Mouse (Mus musculus) kidney, postnatal 0 days (tissue): Measurements from ENCODE around the gene Nipbl. TPM values are rescaled to one million over a fixed set of nuclear protein-coding genes. Genes with fewer than 3 reads are reported as not detected.

ENCODE experiments used
- ATAC-seq: fragments of 200-750 bp; cut with Nextera tagmentation; replicated peaks from 2 replicates; pipeline ENCODE4 v1.8.0; 2017; ENCODE audit warnings: low read depth, moderate number of reproducible peaks, moderate TSS enrichment, moderate library complexity; ENCODE audit not compliant: low FRiP score
- DNase-seq: peaks from one replicate; pipeline ENCODE4 v3.0.0-alpha.2; 2016; ENCODE audit warnings: low spot score
- H3K27ac ChIP-seq: fragments of 300-500 bp; sonication (generic); 2 replicates; pipeline ENCODE4 v1.5.1; 2014; ENCODE audit warnings: mild to moderate bottlenecking
- H3K27me3 ChIP-seq: fragments of 300-500 bp; sonication (generic); 2 replicates; pipeline ENCODE4 v1.6.1; 2014; ENCODE audit warnings: low read length, mixed read lengths; ENCODE audit not compliant: insufficient read depth
- H3K36me3 ChIP-seq: fragments of 300-500 bp; sonication (generic); 2 replicates; pipeline ENCODE4 v1.6.1; 2014; ENCODE audit warnings: low read length, mixed read lengths; ENCODE audit not compliant: insufficient read depth
- H3K4me1 ChIP-seq: fragments of 300-500 bp; sonication (generic); replicated peaks from 2 replicates; pipeline ENCODE4 v1.6.1; 2014; ENCODE audit warnings: antibody characterized with exemption, low read length, mixed read lengths; ENCODE audit not compliant: insufficient read depth
- H3K4me2 ChIP-seq: fragments of 300-500 bp; sonication (generic); 2 replicates; pipeline ENCODE4 v1.6.1; 2014; ENCODE audit warnings: mild to moderate bottlenecking, low read length, moderate library complexity, mixed read lengths
- H3K4me3 ChIP-seq: fragments of 300-500 bp; sonication (generic); replicated peaks from 2 replicates; pipeline ENCODE4 v1.5.1; 2014; ENCODE audit warnings: low read depth, low read length
- H3K9ac ChIP-seq: fragments of 300-500 bp; sonication (generic); 2 replicates; pipeline ENCODE4 v1.6.1; 2014; ENCODE audit warnings: low read depth, low read length
- H3K9me3 ChIP-seq: fragments of 300-500 bp; sonication (generic); replicated peaks from 2 replicates; pipeline ENCODE4 v1.6.1; 2016; ENCODE audit warnings: low read length, inconsistent platforms, mixed read lengths
- CTCF ChIP-seq: IDR thresholded peaks from 2 replicates; pipeline ENCODE4 v1.5.1; 2016; ENCODE audit warnings: antibody characterized with exemption, low read depth, mild to moderate bottlenecking, moderate library complexity
- WGBS: fragments of 180-500 bp; shearing (Covaris S2); extraction: QIAGEN DNeasy Blood & Tissue Kit; methylation state at CpG from one replicate; pipeline ENCODE4 v1.1.7; 2014; 5-methylcytosine and 5-hydroxymethylcytosine counted together
- polyA plus RNA-seq: library from polyadenylated mRNA; unstranded; fragments of >200 nt; fragmentation: Nextera tagmentation; extraction: Ambion mirVana; gene quantifications from 2 replicates; pipeline ENCODE4 v1.2.1, GENCODE M21; 2015

Nipbl gene
- polyA plus RNA-seq, 1 experiment from 2014 or later, result 13.8 TPM

- Histone ChIP-seq H3K36me3 (no peaks in the 10 kb centered on the region), H3K4me2 (no peak overlapping the region), H3K4me1 (no peaks in the 10 kb centered on the region), H3K27me3 (no peaks in the 10 kb centered on the region), H3K9ac (no peak overlapping the region), H3K4me3 (no peak overlapping the region), H3K27ac (no peak overlapping the region), H3K9me3 (no peaks in the 10 kb centered on the region)
- no peak for TF ChIP-seq CTCF
- DNase-seq (no peak), ATAC-seq (no peak)
- 98% methylated on average over 1 of the region's 1 CpGs for WGBS
These were observed 33.0 kb downstream of the Nipbl start for GRCm38 (mm10) chr15:8411168-8411837.

- DNase-seq, result no peak
- H3K4me1 ChIP-seq, result no peaks in the 10 kb centered on the region
- no peak for ATAC-seq
- H3K27me3 ChIP-seq, result no peaks in the 10 kb centered on the region
- no peak overlapping the region for H3K4me2 ChIP-seq
- H3K4me3 ChIP-seq, result no peak overlapping the region
- TF ChIP-seq CTCF, result no peak
- H3K9me3 ChIP-seq, result no peaks in the 10 kb centered on the region
- no peaks in the 10 kb centered on the region for H3K36me3 ChIP-seq
- no peak overlapping the region for H3K27ac ChIP-seq
- H3K9ac ChIP-seq, result no peak overlapping the region
- 79% methylated on average over 2 of the region's 2 CpGs for WGBS
These were observed 37.2 kb downstream of the Nipbl start for GRCm38 (mm10) chr15:8407082-8407481.

DNA sequence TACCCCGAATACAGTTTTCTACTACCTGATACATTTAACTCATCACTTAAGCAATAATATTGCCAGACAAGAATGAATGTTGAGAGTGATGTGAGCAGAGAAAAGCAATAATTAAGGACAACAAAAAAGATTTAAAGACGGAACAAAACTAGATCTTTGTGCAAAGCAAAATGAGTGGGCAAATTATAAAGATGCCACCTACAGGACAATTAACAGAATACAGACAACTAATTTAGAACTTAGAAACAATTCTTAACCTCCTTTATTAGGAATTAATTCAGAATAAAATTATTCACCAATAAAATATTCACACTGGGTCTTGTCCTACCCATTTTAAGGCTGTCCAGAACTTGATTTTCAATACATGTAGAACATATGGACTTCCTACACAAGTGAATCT is 38.0 kb downstream of the Nipbl start:
- ATAC-seq (no peak), DNase-seq (no peak)
- 89% methylated on average over 2 of the region's 2 CpGs for WGBS
- Histone ChIP-seq H3K9ac (no peak overlapping the region), H3K27me3 (no peaks in the 10 kb centered on the region), H3K4me3 (no peak overlapping the region), H3K4me2 (no peak overlapping the region), H3K36me3 (no peaks in the 10 kb centered on the region), H3K4me1 (no peaks in the 10 kb centered on the region), H3K9me3 (no peaks in the 10 kb centered on the region), H3K27ac (no peak overlapping the region)
- TF ChIP-seq CTCF, result peak; percentile 37

DNA sequence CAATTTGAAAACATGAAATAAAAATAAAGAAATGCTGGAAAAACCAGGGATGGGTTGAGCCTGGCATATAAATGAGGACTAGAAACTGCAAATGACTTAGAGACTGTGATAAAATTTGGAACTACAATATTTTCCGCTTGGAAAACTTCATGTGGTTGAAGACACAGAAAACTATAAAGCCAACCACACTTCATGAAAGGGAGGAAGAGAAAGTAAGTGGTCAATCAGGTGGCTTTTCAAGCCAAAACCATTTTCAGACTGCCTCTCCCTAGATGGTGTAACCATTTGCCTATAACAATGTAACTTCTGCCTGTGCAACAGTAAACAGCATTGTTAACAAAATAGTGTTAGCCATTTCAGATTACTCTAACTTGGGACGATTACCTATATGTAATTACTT is 41.7 kb downstream of the Nipbl start:
- Histone ChIP-seq H3K9me3 (no peaks in the 10 kb centered on the region), H3K4me2 (no peak overlapping the region), H3K4me3 (no peak overlapping the region), H3K27ac (no peak overlapping the region), H3K36me3 (no peaks in the 10 kb centered on the region), H3K4me1 (no peaks in the 10 kb centered on the region), H3K27me3 (no peaks in the 10 kb centered on the region), H3K9ac (no peak overlapping the region)
- no peak for TF ChIP-seq CTCF
- no peak for DNase-seq
- WGBS, result 91% methylated on average over 2 of the region's 2 CpGs
- no peak for ATAC-seq

- no peak for TF ChIP-seq CTCF
- no peak for DNase-seq
- WGBS, result 93% methylated on average over 2 of the region's 2 CpGs
These were observed 42.7 kb downstream of the Nipbl start for GRCm38 (mm10) chr15:8401536-8401935.

GRCm38 (mm10) chr15:8391764-8392163 is 52.5 kb downstream of the Nipbl start:
- H3K9ac ChIP-seq, result no peak overlapping the region
- DNase-seq, result no peak

More at GRCm38 (mm10) chr15:8401536-8401935, 42.7 kb downstream of the Nipbl start:
- H3K36me3 ChIP-seq, result no peaks in the 10 kb centered on the region
- no peak overlapping the region for H3K27ac ChIP-seq
- no peaks in the 10 kb centered on the region for H3K4me1 ChIP-seq
- ATAC-seq, result no peak
- H3K9me3 ChIP-seq, result no peaks in the 10 kb centered on the region
- H3K4me3 ChIP-seq, result no peak overlapping the region
- no peaks in the 10 kb centered on the region for H3K27me3 ChIP-seq
- H3K4me2 ChIP-seq, result no peak overlapping the region
- H3K9ac ChIP-seq, result no peak overlapping the region

GRCm38 (mm10) chr15:8382213-8382612 is 62.0 kb downstream of the Nipbl start:
- H3K27ac ChIP-seq, result no peak overlapping the region
- no peak overlapping the region for H3K9ac ChIP-seq
- no peaks in the 10 kb centered on the region for H3K27me3 ChIP-seq
- DNase-seq, result peak; percentile 85
- no peak overlapping the region for H3K4me2 ChIP-seq
- TF ChIP-seq CTCF, result peak; percentile 74
- WGBS, result 61% methylated on average over 3 of the region's 3 CpGs
- no peaks in the 10 kb centered on the region for H3K36me3 ChIP-seq
- no peak overlapping the region for H3K4me3 ChIP-seq
- no peak for ATAC-seq
- no peaks in the 10 kb centered on the region for H3K9me3 ChIP-seq
- H3K4me1 ChIP-seq, result no peaks in the 10 kb centered on the region

More at GRCm38 (mm10) chr15:8391764-8392163, 52.5 kb downstream of the Nipbl start:
- H3K9me3 ChIP-seq, result no peaks in the 10 kb centered on the region
- ATAC-seq, result no peak
- H3K4me1 ChIP-seq, result no peaks in the 10 kb centered on the region
- H3K4me2 ChIP-seq, result no peak overlapping the region
- H3K4me3 ChIP-seq, result no peak overlapping the region
- TF ChIP-seq CTCF, result no peak
- 89% methylated on average over 3 of the region's 3 CpGs for WGBS
- H3K27ac ChIP-seq, result no peak overlapping the region
- H3K36me3 ChIP-seq, result no peaks in the 10 kb centered on the region
- H3K27me3 ChIP-seq, result no peaks in the 10 kb centered on the region
